Mouse (Mus musculus) small intestine, adult 2 months (tissue): ENCODE data around the gene Cse1l. TPM values are rescaled to one million over a fixed set of nuclear protein-coding genes. Genes with fewer than 3 reads are reported as not detected.

Source experiments
- H3K27ac ChIP-seq: fragments of 200-500 bp; 2 replicates; pipeline ENCODE4 v1.5.1; 2012; ENCODE audit warnings: low read depth, low read length, control low read depth, inconsistent platforms; ENCODE audit not compliant: insufficient read depth
- H3K27me3 ChIP-seq: fragments of 200-500 bp; 2 replicates; pipeline ENCODE4 v1.6.1; 2012; ENCODE audit warnings: mild to moderate bottlenecking, moderate library complexity, low read length, inconsistent platforms; ENCODE audit not compliant: control insufficient read depth, insufficient read depth
- H3K36me3 ChIP-seq: fragments of 200-500 bp; 2 replicates; pipeline ENCODE4 v1.6.1; 2012; ENCODE audit warnings: mild to moderate bottlenecking, low read length, control low read depth, inconsistent platforms; ENCODE audit not compliant: control insufficient read depth, insufficient read depth
- H3K4me1 ChIP-seq: fragments of 200-500 bp; 2 replicates; pipeline ENCODE4 v1.6.1; 2012; ENCODE audit warnings: low read length, inconsistent platforms, mixed read lengths; ENCODE audit not compliant: control insufficient read depth, insufficient read depth, insufficient read length
- H3K4me3 ChIP-seq: fragments of 200-500 bp; 2 replicates; pipeline ENCODE4 v1.5.1; 2012; ENCODE audit warnings: low read depth, mild to moderate bottlenecking, control low read depth, inconsistent platforms, low read length, moderate library complexity
- CTCF ChIP-seq: fragments of 200-500 bp; IDR thresholded peaks from 2 replicates; pipeline ENCODE4 v1.5.1; 2012; ENCODE audit warnings: low read depth, mild to moderate bottlenecking, control low read depth, inconsistent platforms, low read length, moderate library complexity, mixed read lengths; ENCODE audit not compliant: insufficient replicate concordance, insufficient read length; ENCODE audit errors: extremely low read depth
- POLR2A ChIP-seq: fragments of 200-500 bp; IDR thresholded peaks from 2 replicates; pipeline ENCODE4 v1.6.1; 2012; ENCODE audit warnings: low read depth, mild to moderate bottlenecking, control low read depth, inconsistent platforms, low read length, moderate library complexity
- WGBS: fragments of 180-500 bp; shearing (Covaris S2); methylation state at CpG from one replicate; pipeline ENCODE4 v1.1.7; 2018; 5-methylcytosine and 5-hydroxymethylcytosine counted together
- polyA plus RNA-seq: library from polyadenylated mRNA; depleted of rRNA; stranded (reverse); fragments of >200 nt; gene quantifications from 2 replicates; pipeline ENCODE4 v1.2.3, GENCODE M21; 2012

Gene Cse1l
- polyA plus RNA-seq, 1 experiment: 3.5 TPM

DNA sequence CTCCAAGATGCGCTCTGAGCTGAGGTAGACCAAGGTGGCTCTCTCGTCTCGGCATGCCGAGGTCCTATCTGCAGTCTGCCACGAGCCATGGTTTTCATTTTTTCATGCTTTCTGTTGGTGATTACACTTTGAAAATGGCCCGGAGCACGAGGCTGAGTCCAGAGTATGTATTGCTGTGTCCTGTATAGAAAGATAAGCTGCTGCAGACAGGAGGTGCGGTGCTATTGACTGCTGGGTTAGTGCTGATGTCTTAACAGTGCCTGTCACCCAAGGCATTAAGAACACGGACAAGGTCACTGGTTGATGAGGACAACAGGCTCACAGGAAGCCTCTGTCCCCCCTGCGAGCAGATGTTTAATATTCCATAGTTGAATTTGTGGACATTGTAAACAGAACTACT is 34.9 kb upstream of the Cse1l start:
- TF ChIP-seq CTCF (no peak), POLR2A (no peak)

DNA sequence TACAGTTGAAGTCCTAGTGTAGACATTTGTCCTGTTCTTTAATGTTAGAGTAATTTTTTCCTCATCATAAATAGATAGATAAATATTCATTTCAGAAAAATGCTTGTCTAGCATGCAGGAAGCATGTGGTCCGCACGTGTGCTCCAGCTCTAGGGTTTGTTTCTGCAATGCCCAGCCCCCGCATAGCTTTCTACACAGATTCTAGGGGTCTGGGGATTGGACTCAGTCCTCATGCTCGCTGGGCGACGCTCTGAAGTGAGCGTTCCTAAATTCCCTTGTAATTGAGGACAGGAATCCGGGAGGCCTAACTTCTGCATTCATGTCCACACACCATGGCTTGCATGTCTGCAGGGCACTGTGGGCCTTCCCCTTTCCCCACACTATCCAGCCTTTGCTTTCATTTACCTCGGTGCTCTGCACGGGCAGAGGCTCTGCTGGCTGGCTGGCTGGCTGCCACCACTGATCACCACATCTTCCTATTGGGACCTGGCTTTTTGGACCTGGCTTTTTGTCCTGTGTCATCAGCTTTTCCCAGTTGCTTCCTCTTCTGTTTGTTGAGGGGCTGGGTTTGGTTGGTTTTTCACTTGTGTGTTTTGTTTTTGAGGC is 31.1 kb upstream of the Cse1l start:
- Histone ChIP-seq H3K4me1 (peaks cover 5% of the 10 kb centered on the region; the same call in 1 of the 2 replicates), H3K4me3 (no peak overlapping the region), H3K27me3 (no peaks in the 10 kb centered on the region), H3K27ac (no peak overlapping the region), H3K36me3 (peaks cover 67% of the 10 kb centered on the region)
- 75% methylated on average over 10 of the region's 10 CpGs for WGBS
- TF ChIP-seq CTCF (no peak), POLR2A (no peak)

More for the DNA sequence above, 34.9 kb upstream of the Cse1l start:
- Histone ChIP-seq H3K27ac (no peak overlapping the region), H3K4me3 (no peak overlapping the region), H3K36me3 (peaks cover 73% of the 10 kb centered on the region), H3K4me1 (peaks cover 3% of the 10 kb centered on the region; the same call in 1 of the 2 replicates), H3K27me3 (no peaks in the 10 kb centered on the region)
- 67% methylated on average over 10 of the region's 10 CpGs for WGBS

DNA sequence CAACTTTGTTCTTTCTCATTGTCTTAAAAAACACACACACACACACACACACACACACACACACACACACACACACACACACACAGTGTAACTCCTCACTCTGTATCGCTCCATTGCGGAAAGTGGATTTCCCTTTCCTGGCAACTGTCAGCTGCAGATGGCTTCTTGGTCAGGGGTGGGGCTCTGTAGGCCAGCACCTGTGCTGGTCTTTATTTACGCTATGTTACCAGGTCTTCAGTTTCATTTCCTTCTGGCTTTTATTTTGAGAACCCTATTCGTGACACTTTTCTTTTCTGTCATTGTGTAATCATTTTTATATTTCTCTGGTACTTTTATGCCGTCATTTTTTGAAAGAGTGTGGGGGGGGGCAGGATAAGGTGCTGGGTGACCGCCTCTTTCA is 30.3 kb upstream of the Cse1l start:
- no peak overlapping the region for H3K4me3 ChIP-seq
- no peaks in the 10 kb centered on the region for H3K27me3 ChIP-seq
- peaks cover 62% of the 10 kb centered on the region for H3K36me3 ChIP-seq
- 41% methylated on average over 6 of the region's 6 CpGs for WGBS
- H3K4me1 ChIP-seq: 0 out of 2 replicates have a peak, but pooled peaks cover 2% of the 10 kb centered on the region
- peak overlapping the region; percentile 49; the same call in 1 of the 2 replicates for H3K27ac ChIP-seq
- TF ChIP-seq CTCF (no peak), POLR2A (no peak)

DNA sequence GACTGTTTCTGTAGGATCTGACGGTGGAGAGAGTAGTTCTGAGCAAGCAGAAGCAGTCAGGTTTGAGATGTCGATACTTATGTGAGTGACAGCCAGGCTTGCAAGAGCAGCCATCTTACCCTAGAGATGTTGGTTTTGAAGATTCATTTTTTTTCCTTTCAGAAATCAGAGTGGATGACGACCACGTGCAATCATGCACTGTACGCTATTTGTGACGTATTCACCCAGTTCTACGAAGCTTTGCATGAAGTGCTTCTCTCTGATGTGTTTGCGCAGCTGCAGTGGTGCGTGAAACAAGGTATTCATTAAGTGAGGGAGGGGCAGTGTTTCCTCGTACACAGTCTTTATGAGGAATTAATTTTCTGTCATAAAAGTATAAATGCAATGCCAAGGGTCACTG is 29.5 kb upstream of the Cse1l start:
- Histone ChIP-seq H3K36me3 (peaks cover 60% of the 10 kb centered on the region), H3K27ac (peak overlapping the region; percentile 49; the same call in 1 of the 2 replicates), H3K4me1 (0 out of 2 replicates have a peak, but pooled peaks cover 2% of the 10 kb centered on the region), H3K4me3 (no peak overlapping the region), H3K27me3 (no peaks in the 10 kb centered on the region)
- TF ChIP-seq CTCF (no peak), POLR2A (no peak)
- WGBS: 45% methylated on average over 10 of the region's 10 CpGs

DNA sequence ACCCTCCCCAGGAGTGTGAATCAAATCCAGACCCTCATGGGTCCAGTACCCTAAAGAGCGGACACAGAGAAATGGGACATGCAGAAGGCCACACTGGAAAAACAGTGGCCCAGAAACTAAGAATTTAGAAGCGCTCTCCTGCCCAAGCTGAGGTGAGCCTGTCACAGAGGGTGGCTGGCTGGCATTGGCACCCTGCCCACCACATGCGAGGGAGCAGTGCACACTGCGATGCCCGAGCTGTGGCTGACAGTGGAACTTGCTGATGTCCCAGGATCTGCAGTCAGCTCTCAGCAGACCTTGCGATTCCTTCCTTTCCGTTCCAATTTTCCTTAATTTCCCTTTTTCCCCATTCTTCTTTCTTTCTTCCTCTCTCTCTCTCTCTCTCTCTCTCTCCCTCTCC is 20.8 kb upstream of the Cse1l start:
- H3K4me1 ChIP-seq: no peaks in the 10 kb centered on the region
- no peak overlapping the region for H3K27ac ChIP-seq
- WGBS: 92% methylated on average over 7 of the region's 7 CpGs
- no peak overlapping the region for H3K4me3 ChIP-seq
- H3K36me3 ChIP-seq: peaks cover 54% of the 10 kb centered on the region
- TF ChIP-seq CTCF: no peak
- no peak for TF ChIP-seq POLR2A
- H3K27me3 ChIP-seq: no peaks in the 10 kb centered on the region

DNA sequence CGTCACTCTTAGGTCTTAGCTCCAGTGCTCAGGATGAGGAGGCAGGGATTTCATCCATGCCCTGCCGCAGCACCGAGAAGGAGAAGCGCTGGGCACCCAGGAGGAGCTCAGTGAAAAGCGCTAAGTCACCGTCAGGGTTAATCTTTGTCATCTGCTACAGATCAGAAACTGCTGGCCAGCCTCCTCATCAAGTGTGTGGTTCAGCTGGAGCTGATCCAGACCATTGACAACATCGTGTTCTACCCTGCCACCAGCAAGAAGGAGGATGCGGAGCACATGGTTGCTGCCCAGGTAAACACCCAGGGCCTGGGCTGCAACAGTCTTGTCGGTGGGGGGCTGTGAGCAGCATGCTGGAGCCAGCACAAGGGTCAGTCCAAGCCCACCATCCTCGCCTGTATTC is 20.2 kb upstream of the Cse1l start:
- peaks cover 59% of the 10 kb centered on the region for H3K36me3 ChIP-seq
- no peaks in the 10 kb centered on the region for H3K27me3 ChIP-seq
- no peak overlapping the region for H3K4me3 ChIP-seq
- WGBS: 78% methylated on average over 10 of the region's 10 CpGs
- H3K27ac ChIP-seq: no peak overlapping the region
- no peaks in the 10 kb centered on the region for H3K4me1 ChIP-seq
- no peak for TF ChIP-seq CTCF
- TF ChIP-seq POLR2A: no peak

DNA sequence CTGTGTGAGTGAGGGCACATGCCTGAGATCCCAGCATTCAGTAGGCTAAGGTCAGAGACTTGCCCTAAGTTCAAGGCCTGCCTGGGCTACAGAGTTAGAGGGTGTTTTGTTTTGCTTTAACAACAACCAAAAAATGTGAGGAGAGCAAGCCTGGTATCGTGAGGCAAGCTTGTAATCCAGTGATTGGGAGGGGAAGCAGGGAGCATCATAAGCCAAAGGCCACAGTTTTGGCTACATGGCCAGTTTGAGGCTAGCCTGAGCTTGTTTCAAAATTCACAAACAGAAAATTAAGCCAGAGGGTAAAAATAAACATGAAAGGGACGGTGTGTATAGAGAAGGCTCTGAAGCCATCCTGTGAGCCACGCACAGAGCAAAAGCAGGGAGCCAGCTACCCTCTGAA is 19.6 kb upstream of the Cse1l start:
- no peak for TF ChIP-seq POLR2A
- TF ChIP-seq CTCF: no peak
- H3K4me3 ChIP-seq: no peak overlapping the region
- H3K4me1 ChIP-seq: no peaks in the 10 kb centered on the region
- no peak overlapping the region for H3K27ac ChIP-seq
- H3K36me3 ChIP-seq: peaks cover 58% of the 10 kb centered on the region
- WGBS: 93% methylated on average over 3 of the region's 3 CpGs
- no peaks in the 10 kb centered on the region for H3K27me3 ChIP-seq
